Mouse (Mus musculus): ENCODE results near the gene AC141477.1. TPM values are rescaled to one million over a fixed set of nuclear protein-coding genes. Genes with fewer than 3 reads are reported as not detected.
A peak's percentile ranks its signal among the peaks of the same experiment; 100 is the strongest.

The AC141477.1 gene
- polyA plus RNA-seq, 1 experiment, result not detected

DNA sequence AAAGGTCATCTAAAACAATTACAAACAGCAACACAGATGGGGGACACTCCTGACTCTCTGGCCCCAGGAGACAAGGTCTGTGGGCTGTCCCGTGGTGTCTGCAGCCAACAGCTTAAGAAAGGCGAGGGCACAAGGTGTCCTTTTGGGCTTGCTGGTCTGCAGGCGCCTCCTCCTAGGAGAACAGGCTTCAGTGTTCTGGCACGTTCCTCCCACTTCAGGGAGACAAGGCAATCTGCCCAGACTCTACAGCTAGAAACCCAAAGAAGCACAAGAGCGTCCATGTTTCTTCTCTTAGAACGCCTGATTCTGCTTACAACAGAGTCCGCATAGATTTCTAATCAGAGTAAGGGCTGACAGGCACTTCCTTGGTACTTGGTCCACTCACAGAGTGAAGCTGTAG lies 22.1 kb upstream of the AC141477.1 start:
- TF ChIP-seq POLR2A (IDR thresholded peaks at IDR 0.05; ENCODE audit: insufficient read depth, low read depth, low read length) (no peak), CTCF (IDR thresholded peaks at IDR 0.05; ENCODE audit: insufficient read depth, low read depth, low read length) (no peak)
- Histone ChIP-seq H3K4me1 (ENCODE audit: control insufficient read depth, insufficient read depth, low read length) (no peaks in the 10 kb centered on the region), H3K4me3 (ENCODE audit: insufficient read depth, low read depth, low read length) (no peak overlapping the region), H3K27ac (ENCODE audit: insufficient read depth, low read depth, low read length) (no peak overlapping the region)
- WGBS, result 91% methylated on average over 7 of the region's 7 CpGs

DNA sequence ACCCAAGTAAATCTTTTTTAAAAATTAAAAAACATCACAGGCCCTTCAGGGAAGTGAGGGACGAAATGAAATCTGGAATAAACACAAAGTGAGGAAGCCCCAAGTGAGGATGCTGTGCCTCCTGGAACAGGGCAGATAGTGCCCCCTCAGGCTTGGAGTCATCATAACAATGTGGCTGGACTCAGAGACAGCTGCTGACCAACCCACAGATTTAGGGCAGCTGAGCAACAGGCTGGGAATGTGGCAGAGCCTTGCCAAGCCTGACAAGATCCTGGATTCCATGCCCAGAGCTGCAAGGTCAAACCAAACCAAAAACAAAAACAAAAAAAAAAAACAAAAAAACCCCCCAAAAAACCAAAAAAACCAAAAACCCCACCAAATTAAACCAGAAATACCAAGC lies 21.0 kb upstream of the AC141477.1 start:
- TF ChIP-seq CTCF (IDR thresholded peaks at IDR 0.05; ENCODE audit: insufficient read depth, low read depth, low read length), result no peak
- no peak for TF ChIP-seq POLR2A (IDR thresholded peaks at IDR 0.05; ENCODE audit: insufficient read depth, low read depth, low read length)
- Histone ChIP-seq H3K4me1 (ENCODE audit: control insufficient read depth, insufficient read depth, low read length) (no peaks in the 10 kb centered on the region), H3K27ac (ENCODE audit: insufficient read depth, low read depth, low read length) (no peak overlapping the region), H3K4me3 (ENCODE audit: insufficient read depth, low read depth, low read length) (no peak overlapping the region)
- 93% methylated on average over 1 of the region's 1 CpGs for WGBS

DNA sequence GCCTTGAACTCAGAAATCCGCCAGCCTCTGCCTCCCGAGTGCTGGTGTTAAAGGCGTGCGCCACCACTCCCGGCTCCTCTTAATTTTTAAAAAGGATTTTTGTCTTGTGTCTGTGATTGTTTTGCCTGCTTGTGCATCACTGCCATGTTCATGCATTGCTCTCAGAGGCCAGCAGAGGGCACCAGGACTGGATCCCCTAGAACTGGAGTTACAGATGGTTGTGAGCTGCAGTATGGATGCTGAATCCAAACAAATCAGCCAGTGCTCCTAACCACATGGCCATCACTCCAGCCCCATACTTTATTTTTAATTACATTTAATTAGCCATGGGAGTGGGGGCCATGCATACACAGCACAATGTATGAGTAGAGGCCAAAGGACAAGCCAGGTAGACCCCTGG lies 15.0 kb upstream of the AC141477.1 start:
- Histone ChIP-seq H3K27ac (ENCODE audit: insufficient read depth, low read depth, low read length) (no peak overlapping the region), H3K4me1 (ENCODE audit: control insufficient read depth, insufficient read depth, low read length) (no peaks in the 10 kb centered on the region), H3K4me3 (ENCODE audit: insufficient read depth, low read depth, low read length) (no peak overlapping the region)
- 58% methylated on average over 5 of the region's 5 CpGs for WGBS
- no peak for TF ChIP-seq POLR2A (IDR thresholded peaks at IDR 0.05; ENCODE audit: insufficient read depth, low read depth, low read length)

GRCm38 (mm10) chr10:76448851-76449250 lies 8.6 kb upstream of the AC141477.1 start, which contains the start of gene 2610028H24Rik:
TSS of gene 2610028H24Rik (plus strand) at chr10:76449081.
- Histone ChIP-seq H3K27ac (ENCODE audit: insufficient read depth, low read depth, low read length) (no peak within 1 kb of the TSS), H3K4me1 (ENCODE audit: control insufficient read depth, insufficient read depth, low read length) (no peaks in the 10 kb centered on the region), H3K4me3 (ENCODE audit: insufficient read depth, low read depth, low read length) (no peak within 1 kb of the TSS)
- TF ChIP-seq CTCF (IDR thresholded peaks at IDR 0.05; ENCODE audit: insufficient read depth, low read depth, low read length) (no peak), POLR2A (IDR thresholded peaks at IDR 0.05; ENCODE audit: insufficient read depth, low read depth, low read length) (no peak)
- WGBS, result 62% methylated on average over 5 of the region's 5 CpGs

GRCm38 (mm10) chr10:76447406-76448229 lies 7.4 kb upstream of the AC141477.1 start:
- Histone ChIP-seq H3K27ac (ENCODE audit: insufficient read depth, low read depth, low read length) (no peak overlapping the region), H3K4me1 (ENCODE audit: control insufficient read depth, insufficient read depth, low read length) (0 out of 2 replicates have a peak, but pooled peaks cover 4% of the 10 kb centered on the region), H3K4me3 (ENCODE audit: insufficient read depth, low read depth, low read length) (no peak overlapping the region)
- TF ChIP-seq CTCF (IDR thresholded peaks at IDR 0.05; ENCODE audit: insufficient read depth, low read depth, low read length), result no peak
- no peak for TF ChIP-seq POLR2A (IDR thresholded peaks at IDR 0.05; ENCODE audit: insufficient read depth, low read depth, low read length)
- WGBS, result 73% methylated on average over 15 of the region's 15 CpGs

DNA sequence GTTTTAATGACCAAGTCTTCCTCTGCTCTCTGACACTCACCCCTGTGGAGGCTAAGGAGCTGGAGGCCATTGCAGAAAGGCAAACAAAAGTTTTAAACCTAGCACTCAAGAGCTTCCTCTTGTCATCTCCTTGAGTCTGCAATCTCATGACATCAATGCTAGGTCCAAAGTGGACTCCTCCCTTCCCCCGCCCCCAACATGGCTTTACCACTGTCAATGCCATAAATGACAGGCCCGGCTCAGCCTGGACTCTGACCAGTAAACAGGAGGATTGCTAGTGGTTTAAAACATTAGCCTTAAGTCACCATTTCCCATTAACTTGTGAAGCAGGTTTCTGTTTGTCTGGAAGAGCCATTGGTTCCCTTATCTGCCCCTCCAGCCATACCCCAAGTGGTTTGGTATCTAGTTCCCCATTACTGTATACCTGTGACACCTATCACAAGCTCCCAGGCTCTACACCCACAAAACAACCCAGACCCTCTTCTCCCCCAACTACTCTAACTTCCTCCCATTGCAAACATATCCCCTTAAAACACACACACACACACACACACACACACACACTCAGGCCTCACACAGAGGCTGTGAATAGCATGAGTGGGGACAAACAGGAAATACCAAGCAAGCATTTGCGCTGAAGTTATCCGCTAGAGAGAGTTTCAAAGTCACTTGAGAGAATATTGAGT lies 5.9 kb upstream of the AC141477.1 start:
- no peak overlapping the region for H3K4me3 ChIP-seq (ENCODE audit: insufficient read depth, low read depth, low read length)
- no peak overlapping the region for H3K27ac ChIP-seq (ENCODE audit: insufficient read depth, low read depth, low read length)
- H3K4me1 ChIP-seq (ENCODE audit: control insufficient read depth, insufficient read depth, low read length), result peaks cover 7% of the 10 kb centered on the region; the same call in 1 of the 2 replicates
- no peak for TF ChIP-seq CTCF (IDR thresholded peaks at IDR 0.05; ENCODE audit: insufficient read depth, low read depth, low read length)
- TF ChIP-seq POLR2A (IDR thresholded peaks at IDR 0.05; ENCODE audit: insufficient read depth, low read depth, low read length), result no peak
- WGBS, result 83% methylated on average over 4 of the region's 4 CpGs

GRCm38 (mm10) chr10:76442178-76443088 lies 2.2 kb upstream of the AC141477.1 start, which contains the start of gene Pcnt:
TSS of gene Pcnt (minus strand) at chr10:76442786.
- peaks cover 7% of the 10 kb centered on the region; the same call in 1 of the 2 replicates for H3K4me1 ChIP-seq (ENCODE audit: control insufficient read depth, insufficient read depth, low read length)
- peak within 1 kb of the TSS; percentile 89 for H3K4me3 ChIP-seq (ENCODE audit: insufficient read depth, low read depth, low read length)
- peak; percentile 62 for TF ChIP-seq CTCF (IDR thresholded peaks at IDR 0.05; ENCODE audit: insufficient read depth, low read depth, low read length)
- TF ChIP-seq POLR2A (IDR thresholded peaks at IDR 0.05; ENCODE audit: insufficient read depth, low read depth, low read length), result peak; percentile 56
- under 1% methylated on average over 78 of the region's 78 CpGs for WGBS
- peak within 1 kb of the TSS; percentile 81 for H3K27ac ChIP-seq (ENCODE audit: insufficient read depth, low read depth, low read length)

GRCm38 (mm10) chr10:76439107-76439890 lies 945 bp downstream of the AC141477.1 start:
- no peak for TF ChIP-seq CTCF (IDR thresholded peaks at IDR 0.05; ENCODE audit: insufficient read depth, low read depth, low read length)
- no peak for TF ChIP-seq POLR2A (IDR thresholded peaks at IDR 0.05; ENCODE audit: insufficient read depth, low read depth, low read length)
- H3K27ac ChIP-seq (ENCODE audit: insufficient read depth, low read depth, low read length), result no peak overlapping the region
- no peak overlapping the region for H3K4me3 ChIP-seq (ENCODE audit: insufficient read depth, low read depth, low read length)
- H3K4me1 ChIP-seq (ENCODE audit: control insufficient read depth, insufficient read depth, low read length), result peaks cover 7% of the 10 kb centered on the region; the same call in 1 of the 2 replicates
- 92% methylated on average over 9 of the region's 9 CpGs for WGBS
